Mouse (Mus musculus) CH12.LX (cell line): ENCODE measurements around the gene Fuom. TPM values are rescaled to one million over a fixed set of nuclear protein-coding genes. Genes with fewer than 3 reads are reported as not detected.

ENCODE experiments used
- DNase-seq: peaks from one replicate; pipeline ENCODE4 v3.0.0-alpha.2; 2013; ENCODE audit errors: extremely low read depth
- H3K27ac ChIP-seq: 2 replicates; pipeline ENCODE4 v1.5.1; 2012; ENCODE audit warnings: low read depth, mild to moderate bottlenecking, control low read depth, moderate library complexity; ENCODE audit not compliant: insufficient read depth
- H3K27me3 ChIP-seq: replicated peaks from 2 replicates; pipeline ENCODE3; 2012; ENCODE audit warnings: inconsistent platforms
- H3K36me3 ChIP-seq, 2 experiments: replicated peaks in 1 of 2; 2 replicates each; pipeline versions ENCODE3 to v1.6.1; 2012; ENCODE audit warnings: inconsistent platforms in 1 of 2, low read length in 1 of 2, mild to moderate bottlenecking in 1 of 2, mixed read lengths in 1 of 2, moderate library complexity in 1 of 2; ENCODE audit not compliant: control insufficient read depth in 1 of 2, insufficient read depth in 1 of 2
- H3K4me1 ChIP-seq, 2 experiments: 2 replicates each; pipeline ENCODE4 v1.6.1; 2012; ENCODE audit warnings: inconsistent platforms in 1 of 2, moderate library complexity in 1 of 2; ENCODE audit not compliant: insufficient read depth in 2 of 2, control insufficient read depth in 1 of 2
- H3K4me2 ChIP-seq: 2 replicates; pipeline ENCODE4 v1.6.1; 2012; ENCODE audit warnings: low read depth, mild to moderate bottlenecking, control low read depth; ENCODE audit not compliant: poor library complexity, insufficient read depth, severe bottlenecking
- H3K4me3 ChIP-seq, 3 experiments: fragments of 150-350 bp in 1 of 3; sonication (generic) in 1 of 3; replicated peaks in 1 of 3; 2 replicates each; pipeline versions ENCODE3 to v1.5.1; 2011 to 2012; ENCODE audit warnings: low read depth in 2 of 3, low read length in 2 of 3, mild to moderate bottlenecking in 2 of 3, moderate library complexity in 2 of 3, control low read depth in 1 of 3, improper control_type of control experiment in 1 of 3, inconsistent platforms in 1 of 3, mixed read lengths in 1 of 3; ENCODE audit not compliant: poor library complexity in 1 of 3
- H3K79me2 ChIP-seq: replicated peaks from 2 replicates; pipeline ENCODE4 v1.6.1; 2012; ENCODE audit warnings: mild to moderate bottlenecking, moderate library complexity; ENCODE audit not compliant: control insufficient read depth, poor library complexity, insufficient read depth, severe bottlenecking; ENCODE audit errors: extremely low read depth
- H3K9ac ChIP-seq: 2 replicates; pipeline ENCODE4 v1.6.1; 2012; ENCODE audit warnings: low read depth, mild to moderate bottlenecking, control low read depth, moderate library complexity; ENCODE audit not compliant: insufficient read depth
- H3K9me3 ChIP-seq: replicated peaks from 2 replicates; pipeline ENCODE3; 2012; ENCODE audit warnings: low read length, inconsistent platforms, mixed read lengths
- BHLHE40 ChIP-seq: IDR thresholded peaks from 2 replicates; pipeline ENCODE4 v1.6.1; 2011; ENCODE audit warnings: mild to moderate bottlenecking, low read depth, low read length, improper control_type of control experiment
- CHD1 ChIP-seq: IDR thresholded peaks from 2 replicates; pipeline ENCODE4 v1.6.1; 2012; ENCODE audit warnings: low read depth, low read length, improper control_type of control experiment, inconsistent platforms
- CTCF ChIP-seq, 2 experiments: IDR thresholded peaks in 1 of 2; conservative IDR thresholded peaks in 1 of 2; 2 replicates each; pipeline ENCODE4 v1.5.1; 2011 to 2012; ENCODE audit warnings: low read depth in 2 of 2, low read length in 2 of 2, improper control_type of control experiment in 1 of 2, inconsistent platforms in 1 of 2, mild to moderate bottlenecking in 1 of 2, moderate library complexity in 1 of 2
- EP300 ChIP-seq: IDR thresholded peaks from 2 replicates; pipeline ENCODE4 v1.6.1; 2011; ENCODE audit warnings: low read length, improper control_type of control experiment
- ETS1 ChIP-seq: conservative IDR thresholded peaks from 2 replicates; pipeline ENCODE4 v1.6.1; 2012; ENCODE audit warnings: low read depth, mild to moderate bottlenecking, inconsistent platforms, low read length, improper control_type of control experiment, moderate library complexity
- HCFC1 ChIP-seq: IDR thresholded peaks from 2 replicates; pipeline ENCODE4 v1.6.1; 2012; ENCODE audit warnings: low read depth, mild to moderate bottlenecking, inconsistent platforms, low read length, improper control_type of control experiment
- IRF4 ChIP-seq: IDR thresholded peaks from 2 replicates; pipeline ENCODE4 v1.6.1; 2014; ENCODE audit warnings: low read depth, mild to moderate bottlenecking, inconsistent platforms, low read length, improper control_type of control experiment
- JUN ChIP-seq: IDR thresholded peaks from 2 replicates; pipeline ENCODE4 v1.6.1; 2011; ENCODE audit warnings: low read depth, mild to moderate bottlenecking, low read length, improper control_type of control experiment, moderate library complexity; ENCODE audit not compliant: insufficient read depth
- JUND ChIP-seq: conservative IDR thresholded peaks from 2 replicates; pipeline ENCODE4 v1.6.1; 2011; ENCODE audit warnings: low read depth, low read length, improper control_type of control experiment
- MAFK ChIP-seq: IDR thresholded peaks from 2 replicates; pipeline ENCODE4 v1.6.1; 2011; ENCODE audit warnings: low read length, improper control_type of control experiment; ENCODE audit not compliant: insufficient replicate concordance
- MAX ChIP-seq: IDR thresholded peaks from 2 replicates; pipeline ENCODE4 v1.6.1; 2011; ENCODE audit warnings: low read length, improper control_type of control experiment
- MEF2A ChIP-seq: IDR thresholded peaks from 2 replicates; pipeline ENCODE4 v1.6.1; 2014; ENCODE audit warnings: low read depth, mild to moderate bottlenecking, inconsistent platforms, low read length, improper control_type of control experiment, borderline replicate concordance
- MYC ChIP-seq: IDR thresholded peaks from 2 replicates; pipeline ENCODE4 v1.6.1; 2011; ENCODE audit warnings: low read depth, mild to moderate bottlenecking, improper control_type of control experiment, low read length
- POLR2AphosphoS2 ChIP-seq: IDR thresholded peaks from 2 replicates; pipeline ENCODE4 v1.6.1; 2011; ENCODE audit warnings: low read depth, low read length, improper control_type of control experiment
- RCOR1 ChIP-seq: conservative IDR thresholded peaks from 2 replicates; pipeline ENCODE4 v1.6.1; 2012; ENCODE audit warnings: low read depth, mild to moderate bottlenecking, inconsistent platforms, low read length, improper control_type of control experiment
- SMC3 ChIP-seq: IDR thresholded peaks from 2 replicates; pipeline ENCODE4 v1.6.1; 2011; ENCODE audit warnings: low read depth, low read length, improper control_type of control experiment
- TBP ChIP-seq: conservative IDR thresholded peaks from 2 replicates; pipeline ENCODE4 v1.6.1; 2011; ENCODE audit warnings: low read depth, low read length, improper control_type of control experiment
- TCF12 ChIP-seq: IDR thresholded peaks from 2 replicates; pipeline ENCODE4 v1.6.1; 2014; ENCODE audit warnings: low read depth, mild to moderate bottlenecking, inconsistent platforms, low read length, improper control_type of control experiment
- UBTF ChIP-seq: IDR thresholded peaks from 2 replicates; pipeline ENCODE4 v1.6.1; 2012; ENCODE audit warnings: low read depth, mild to moderate bottlenecking, inconsistent platforms, low read length, improper control_type of control experiment, moderate library complexity
- USF1 ChIP-seq: IDR thresholded peaks from 2 replicates; pipeline ENCODE4 v1.6.1; 2014; ENCODE audit warnings: low read depth, mild to moderate bottlenecking, inconsistent platforms, low read length, improper control_type of control experiment
- USF2 ChIP-seq: conservative IDR thresholded peaks from 2 replicates; pipeline ENCODE4 v1.6.1; 2011; ENCODE audit warnings: low read depth, low read length, improper control_type of control experiment
- ZC3H11A ChIP-seq: IDR thresholded peaks from 2 replicates; pipeline ENCODE4 v1.6.1; 2012; ENCODE audit warnings: low read depth, mild to moderate bottlenecking, inconsistent platforms, low read length, improper control_type of control experiment
- ZKSCAN1 ChIP-seq: IDR thresholded peaks from 2 replicates; pipeline ENCODE4 v1.6.1; 2012; ENCODE audit warnings: low read depth, inconsistent platforms, low read length, improper control_type of control experiment, borderline replicate concordance
- ZNF384 ChIP-seq: IDR thresholded peaks from 2 replicates; pipeline ENCODE4 v1.6.1; 2012; ENCODE audit warnings: low read depth, low read length, improper control_type of control experiment, inconsistent platforms
- dilution Hi-C: fragments of 300-500 bp; cut with MboI; formaldehyde crosslinking; loops from 2 replicates; pipeline ENCODE4 v1.14.3; 2020; ENCODE audit warnings: low sequenced_read_pairs; ENCODE audit not compliant: extremely low pct_unique_long_range_greater_than_20kb, extremely low pct_ligation_motif_present
- in situ Hi-C: fragments of 300-500 bp; cut with MboI; formaldehyde crosslinking; loops from 3 replicates; pipeline ENCODE4 v1.14.3; 2019; ENCODE audit warnings: low sequenced_read_pairs, low pct_ligation_motif_present, low pct_unique_long_range_greater_than_20kb, mixed read lengths
- polyA plus RNA-seq: library from polyadenylated mRNA; unstranded; fragments of >175 nt; gene quantifications from 2 replicates; pipeline ENCODE4 v1.2.1, GENCODE M21; 2012; ENCODE audit warnings: low read depth; ENCODE audit not compliant: insufficient read length
- total RNA-seq, 2 experiments: library from RNA; depleted of rRNA; stranded (reverse); fragments of 300-350 nt in 1 of 2; fragments of >200 nt in 1 of 2; gene quantifications; 2 replicates each; pipeline ENCODE4 v1.2.3; 2012 to 2014

The Fuom gene
- total and polyA plus RNA-seq, 3 experiments, result 0.86 to 1.8 TPM; not detected in 1

GRCm38 (mm10) chr7:140077698-140078097, 24.5 kb downstream of the Fuom start:
- Histone ChIP-seq H3K27ac (no peak overlapping the region), H3K9ac (no peak overlapping the region), H3K4me2 (peak overlapping the region; percentile 25; the same call in 1 of the 2 replicates), H3K36me3 (no peaks in the 10 kb centered on the region), H3K79me2 (no peaks in the 10 kb centered on the region), H3K4me3 (no peak overlapping the region), H3K9me3 (no peaks in the 10 kb centered on the region), H3K4me1 (peaks cover 17 to 22% of the 10 kb centered on the region in 2 experiments), H3K27me3 (peaks cover 47% of the 10 kb centered on the region)
- DNase-seq, result peak; percentile 37
- dilution Hi-C loops (no loop called here), in situ Hi-C loops (loop anchor here (25.0 kb wide), 1 partner anchor 760 kb away; the partner anchor contains the start of genes Odf3, Scgb1c1 and Urah)
- no peak for TF ChIP-seq JUND
- no peak for TF ChIP-seq MAX
- peak; percentile 86 for TF ChIP-seq ZNF384

DNA sequence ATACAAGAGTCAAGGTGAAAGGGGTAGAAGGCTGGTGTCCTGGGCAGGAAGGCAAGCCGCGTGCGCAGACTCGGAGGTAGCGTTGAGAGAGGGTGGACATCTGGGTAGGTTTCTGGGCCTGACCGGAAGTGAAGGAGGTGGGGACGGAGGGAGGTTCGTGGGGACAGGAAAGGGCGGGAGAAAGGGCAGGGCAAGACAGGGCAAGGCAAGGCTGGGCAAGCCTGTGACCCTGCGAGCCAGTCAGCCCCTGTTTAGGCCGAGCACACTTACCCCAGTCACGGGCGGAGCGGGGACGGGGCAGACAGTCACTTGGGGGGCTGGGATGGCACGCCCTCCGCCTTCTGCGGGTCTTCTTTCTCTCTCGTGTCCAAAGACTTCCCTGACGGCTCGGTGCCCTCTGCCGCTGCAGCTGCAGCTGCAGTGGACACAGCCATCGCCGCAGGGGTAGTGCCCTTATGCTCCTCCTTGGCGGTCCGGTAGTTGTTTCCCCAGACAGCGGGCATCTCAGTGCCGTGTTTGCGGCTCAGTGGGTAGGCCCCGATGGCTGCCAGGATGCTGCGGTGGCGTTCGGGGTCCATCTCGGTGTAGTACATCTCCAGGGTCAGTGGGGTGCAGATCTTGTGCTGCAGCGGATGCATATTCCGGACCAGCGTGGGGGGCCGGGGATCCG, 32.1 kb downstream of the Fuom start:
- in situ Hi-C loops, result no loop called here
- no peak for TF ChIP-seq MAFK
- TF ChIP-seq USF1, result no peak
- TF ChIP-seq USF2, result no peak
- no peak for TF ChIP-seq BHLHE40
- no peak for TF ChIP-seq JUND
- TF ChIP-seq TCF12, result no peak
- no peak for TF ChIP-seq SMC3
- no peak for TF ChIP-seq RCOR1
- TF ChIP-seq HCFC1, result no peak
- no peak for TF ChIP-seq JUN
- TF ChIP-seq CHD1, result no peak

GRCm38 (mm10) chr7:140067397-140067796, 34.8 kb downstream of the Fuom start:
- in situ Hi-C loops, result loop anchor here (10.0 kb wide), 1 partner anchor 163 kb away; no protein-coding TSS in a partner anchor
- no peak overlapping the region for H3K4me3 ChIP-seq
- H3K9ac ChIP-seq, result no peak overlapping the region
- H3K27me3 ChIP-seq, result peaks cover 16% of the 10 kb centered on the region
- TF ChIP-seq RCOR1, result no peak
- TF ChIP-seq EP300, result no peak
- TF ChIP-seq ZKSCAN1, result no peak
- TF ChIP-seq JUN, result no peak
- no peak for TF ChIP-seq USF1
- TF ChIP-seq TCF12, result no peak
- TF ChIP-seq UBTF, result no peak
- TF ChIP-seq POLR2AphosphoS2, result no peak
- no peak for TF ChIP-seq TBP
- TF ChIP-seq ZC3H11A, result no peak
- no peak for TF ChIP-seq MYC
- no peak for TF ChIP-seq MAX
- no peak for TF ChIP-seq ETS1
- no peak for TF ChIP-seq SMC3
- no peak for TF ChIP-seq CTCF (conservative IDR thresholded peaks at IDR 0.05 in 1 of 2, IDR thresholded peaks at IDR 0.05 in 1 of 2; ENCODE audit: low read depth in 2 of 2, low read length in 2 of 2)
- no peak for TF ChIP-seq ZNF384
- no peak for TF ChIP-seq MEF2A
- no peak for TF ChIP-seq IRF4
- no peak overlapping the region for H3K4me2 ChIP-seq
- H3K79me2 ChIP-seq, result no peaks in the 10 kb centered on the region
- dilution Hi-C loops, result no loop called here
- peaks cover 4 to 13% of the 10 kb centered on the region in 2 experiments; a peak in 3 of 4 replicates for H3K4me1 ChIP-seq
- H3K27ac ChIP-seq, result no peak overlapping the region
- peaks cover 2% of the 10 kb centered on the region for H3K9me3 ChIP-seq
- no peaks in the 10 kb centered on the region for H3K36me3 ChIP-seq
- DNase-seq, result no peak

More for the DNA sequence above, 32.1 kb downstream of the Fuom start:
- no peak overlapping the region for H3K9ac ChIP-seq
- peaks cover 2% of the 10 kb centered on the region for H3K9me3 ChIP-seq
- peaks cover 25% of the 10 kb centered on the region for H3K27me3 ChIP-seq
- no peak overlapping the region for H3K4me2 ChIP-seq
- H3K4me3 ChIP-seq, result no peak overlapping the region
- DNase-seq, result no peak
- no peaks in the 10 kb centered on the region for H3K79me2 ChIP-seq
- H3K36me3 ChIP-seq, result no peaks in the 10 kb centered on the region
- H3K4me1 ChIP-seq, result peaks cover 4 to 6% of the 10 kb centered on the region in 2 experiments; a peak in 3 of 4 replicates
- no peak overlapping the region for H3K27ac ChIP-seq
- dilution Hi-C loops, result no loop called here
